Mouse (Mus musculus): ENCODE results near the gene Galnt2. TPM values are rescaled to one million over a fixed set of nuclear protein-coding genes. Genes with fewer than 3 reads are reported as not detected.

Gene Galnt2
- polyA plus RNA-seq, 1 experiment = 59.4 TPM

GRCm38 (mm10) chr8:124290911-124291691 lies 59.9 kb downstream of the Galnt2 start:
- Histone ChIP-seq H3ac (ENCODE audit: control insufficient read depth, insufficient read length) (no peak overlapping the region), H3K4me2 (ENCODE audit: low read depth) (peak overlapping the region; percentile 85), H3K27me3 (ENCODE audit: control insufficient read depth, insufficient read depth, insufficient read length) (no peaks in the 10 kb centered on the region), H3K79me2 (ENCODE audit: control insufficient read depth, insufficient read depth) (peaks cover 2% of the 10 kb centered on the region), H3K36me3 (ENCODE audit: control insufficient read depth, insufficient read depth) (no peaks in the 10 kb centered on the region), H3K4me3 (no peak overlapping the region)
- TF ChIP-seq MYOD1 (IDR thresholded peaks at IDR 0.05; ENCODE audit: control insufficient read depth in 1 of 3, insufficient read length in 2 of 3, low read depth in 2 of 3) = peak in 2 of 3 experiments; percentile 17 to 32
- no peak for TF ChIP-seq USF1 (IDR thresholded peaks at IDR 0.05; ENCODE audit: low read depth)
- TF ChIP-seq SRF (IDR thresholded peaks at IDR 0.05; ENCODE audit: control insufficient read depth, insufficient read length, low read depth) = peak; percentile 98

GRCm38 (mm10) chr8:124291693-124292092 lies 60.5 kb downstream of the Galnt2 start:
- Histone ChIP-seq H3K79me2 (ENCODE audit: control insufficient read depth, insufficient read depth) (no peaks in the 10 kb centered on the region), H3K27me3 (ENCODE audit: control insufficient read depth, insufficient read depth, insufficient read length) (no peaks in the 10 kb centered on the region), H3K4me3 (no peak overlapping the region), H3K36me3 (ENCODE audit: control insufficient read depth, insufficient read depth) (no peaks in the 10 kb centered on the region), H3ac (ENCODE audit: control insufficient read depth, insufficient read length) (no peak overlapping the region), H3K4me2 (ENCODE audit: low read depth) (peak overlapping the region; percentile 85)
- TF ChIP-seq TCF3 (IDR thresholded peaks at IDR 0.05; ENCODE audit: insufficient read length, low read depth) = no peak
- TF ChIP-seq E2F4 (IDR thresholded peaks at IDR 0.05; ENCODE audit: insufficient read depth) = no peak
- no peak for TF ChIP-seq USF1 (IDR thresholded peaks at IDR 0.05; ENCODE audit: low read depth)
- no peak for TF ChIP-seq CEBPB (IDR thresholded peaks at IDR 0.05; ENCODE audit: insufficient read depth, poor library complexity, severe bottlenecking)
- TF ChIP-seq REST (IDR thresholded peaks at IDR 0.05; ENCODE audit: insufficient read depth, insufficient read length) = no peak
- no peak for TF ChIP-seq SRF (IDR thresholded peaks at IDR 0.05; ENCODE audit: control insufficient read depth, insufficient read length, low read depth)
- TF ChIP-seq MYOG (IDR thresholded peaks at IDR 0.05; ENCODE audit: control insufficient read depth in 1 of 3, insufficient read depth in 1 of 3, insufficient read length in 2 of 3, low read depth in 2 of 3) = no peak
- TF ChIP-seq POLR2A (IDR thresholded peaks at IDR 0.05; ENCODE audit: insufficient read length, low read depth) = no peak
- no peak for TF ChIP-seq TCF12 (IDR thresholded peaks at IDR 0.05; ENCODE audit: insufficient read depth, poor library complexity, severe bottlenecking)
- no peak for TF ChIP-seq MAX (IDR thresholded peaks at IDR 0.05; ENCODE audit: low read depth)

GRCm38 (mm10) chr8:124292965-124293364 lies 61.8 kb downstream of the Galnt2 start:
- Histone ChIP-seq H3K79me2 (ENCODE audit: control insufficient read depth, insufficient read depth) (no peaks in the 10 kb centered on the region), H3K4me3 (no peak overlapping the region), H3K27me3 (ENCODE audit: control insufficient read depth, insufficient read depth, insufficient read length) (no peaks in the 10 kb centered on the region), H3K4me2 (ENCODE audit: low read depth) (no peak overlapping the region), H3K36me3 (ENCODE audit: control insufficient read depth, insufficient read depth) (no peaks in the 10 kb centered on the region), H3ac (ENCODE audit: control insufficient read depth, insufficient read length) (no peak overlapping the region)
- TF ChIP-seq MYOD1 (IDR thresholded peaks at IDR 0.05; ENCODE audit: control insufficient read depth in 1 of 3, insufficient read length in 2 of 3, low read depth in 2 of 3) (peak in 1 of 3 experiments; percentile 12), MAX (IDR thresholded peaks at IDR 0.05; ENCODE audit: low read depth) (no peak)

- Histone ChIP-seq H3K4me3 (no peak overlapping the region), H3ac (ENCODE audit: control insufficient read depth, insufficient read length) (no peak overlapping the region), H3K4me2 (ENCODE audit: low read depth) (peak overlapping the region; percentile 86), H3K27me3 (ENCODE audit: control insufficient read depth, insufficient read depth, insufficient read length) (no peaks in the 10 kb centered on the region), H3K79me2 (ENCODE audit: control insufficient read depth, insufficient read depth) (no peaks in the 10 kb centered on the region), H3K36me3 (ENCODE audit: control insufficient read depth, insufficient read depth) (no peaks in the 10 kb centered on the region)
- TF ChIP-seq MYOG (IDR thresholded peaks at IDR 0.05; ENCODE audit: control insufficient read depth in 1 of 3, insufficient read depth in 1 of 3, insufficient read length in 2 of 3, low read depth in 2 of 3) (no peak), E2F4 (IDR thresholded peaks at IDR 0.05; ENCODE audit: insufficient read depth) (no peak), REST (IDR thresholded peaks at IDR 0.05; ENCODE audit: insufficient read depth, insufficient read length) (no peak), MAX (IDR thresholded peaks at IDR 0.05; ENCODE audit: low read depth) (no peak), POLR2A (IDR thresholded peaks at IDR 0.05; ENCODE audit: insufficient read length, low read depth) (no peak), MYOD1 (IDR thresholded peaks at IDR 0.05; ENCODE audit: control insufficient read depth in 1 of 3, insufficient read length in 2 of 3, low read depth in 2 of 3) (no peak)
Measured at GRCm38 (mm10) chr8:124294425-124294824, 63.2 kb downstream of the Galnt2 start.

GRCm38 (mm10) chr8:124294900-124295299 lies 63.7 kb downstream of the Galnt2 start:
- H3K79me2 ChIP-seq (ENCODE audit: control insufficient read depth, insufficient read depth) = no peaks in the 10 kb centered on the region
- TF ChIP-seq MAX (IDR thresholded peaks at IDR 0.05; ENCODE audit: low read depth) (no peak), REST (IDR thresholded peaks at IDR 0.05; ENCODE audit: insufficient read depth, insufficient read length) (no peak), POLR2A (IDR thresholded peaks at IDR 0.05; ENCODE audit: insufficient read length, low read depth) (no peak), USF1 (IDR thresholded peaks at IDR 0.05; ENCODE audit: low read depth) (no peak), SRF (IDR thresholded peaks at IDR 0.05; ENCODE audit: control insufficient read depth, insufficient read length, low read depth) (no peak), TCF12 (IDR thresholded peaks at IDR 0.05; ENCODE audit: insufficient read depth, poor library complexity, severe bottlenecking) (no peak), CEBPB (IDR thresholded peaks at IDR 0.05; ENCODE audit: insufficient read depth, poor library complexity, severe bottlenecking) (no peak), E2F4 (IDR thresholded peaks at IDR 0.05; ENCODE audit: insufficient read depth) (no peak), MYOG (IDR thresholded peaks at IDR 0.05; ENCODE audit: control insufficient read depth in 1 of 3, insufficient read depth in 1 of 3, insufficient read length in 2 of 3, low read depth in 2 of 3) (no peak), TCF3 (IDR thresholded peaks at IDR 0.05; ENCODE audit: insufficient read length, low read depth) (no peak), MYOD1 (IDR thresholded peaks at IDR 0.05; ENCODE audit: control insufficient read depth in 1 of 3, insufficient read length in 2 of 3, low read depth in 2 of 3) (no peak), POLR2AphosphoS2 (IDR thresholded peaks at IDR 0.05; ENCODE audit: insufficient read length, low read depth) (no peak)
- no peaks in the 10 kb centered on the region for H3K27me3 ChIP-seq (ENCODE audit: control insufficient read depth, insufficient read depth, insufficient read length)
- H3K36me3 ChIP-seq (ENCODE audit: control insufficient read depth, insufficient read depth) = no peaks in the 10 kb centered on the region
- H3K4me3 ChIP-seq = peak overlapping the region; percentile 2
- H3ac ChIP-seq (ENCODE audit: control insufficient read depth, insufficient read length) = no peak overlapping the region
- peak overlapping the region; percentile 86 for H3K4me2 ChIP-seq (ENCODE audit: low read depth)

Data from myocyte (in vitro differentiated cells).